Mouse (Mus musculus): ENCODE results near the gene Tsku. TPM values are rescaled to one million over a fixed set of nuclear protein-coding genes. Genes with fewer than 3 reads are reported as not detected.

Tsku gene
- polyA plus RNA-seq, 1 experiment from 2014 or later, result 6.5 TPM

DNA sequence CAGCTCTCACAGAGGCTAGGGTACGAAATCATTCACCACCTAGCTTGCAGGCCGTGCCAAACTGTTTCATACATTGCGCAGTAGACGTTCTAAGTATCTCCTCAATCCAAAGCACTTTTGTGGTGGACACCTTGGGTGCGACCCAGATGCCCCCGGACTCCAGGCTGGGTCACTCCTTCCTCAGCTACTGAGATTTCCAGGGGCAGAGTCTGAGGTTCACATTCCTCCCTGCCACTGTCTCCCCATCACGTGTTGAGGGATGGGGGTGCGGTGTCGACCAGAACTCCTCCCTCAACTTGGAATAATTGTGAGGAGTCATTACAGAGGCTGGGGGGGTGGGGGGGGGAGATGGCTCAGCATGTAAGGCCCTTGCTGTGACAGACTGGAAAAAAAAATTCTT is 28.5 kb upstream of the Tsku start:
- 77% methylated on average over 9 of the region's 9 CpGs for WGBS

DNA sequence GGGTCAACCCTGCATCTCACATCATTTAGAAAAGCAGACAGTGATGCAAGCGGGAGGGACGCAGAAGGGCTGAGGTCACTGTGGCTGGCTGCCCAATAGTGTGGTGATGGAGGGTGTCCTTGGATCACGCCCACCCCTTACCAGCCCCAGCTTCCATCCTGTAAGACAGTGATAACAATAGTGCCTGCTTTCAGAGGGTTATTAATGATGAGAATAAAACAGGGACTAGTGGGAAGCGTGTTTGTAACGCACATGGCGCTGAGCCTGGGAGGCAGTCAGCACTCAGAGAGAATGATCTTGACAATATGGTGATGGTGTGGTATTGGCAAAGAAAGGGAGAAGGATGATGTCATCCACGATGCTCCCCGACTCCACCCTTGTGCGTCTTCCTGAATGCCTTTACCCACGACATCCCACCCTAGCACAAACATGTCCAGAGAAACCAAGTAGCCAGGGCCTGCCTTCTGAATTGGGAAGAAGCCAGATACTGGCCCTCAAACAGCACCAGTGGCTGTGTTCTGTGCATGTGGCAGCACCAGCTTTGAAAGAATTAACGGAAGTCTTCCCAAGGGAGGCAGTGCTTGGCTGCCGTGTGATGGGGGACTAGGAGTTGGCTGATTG is 27.9 kb upstream of the Tsku start:
- Histone ChIP-seq H3K4me1 (ENCODE audit: control insufficient read depth in 2 of 2, insufficient read depth in 2 of 2, low read length in 2 of 2) (peaks cover 2 to 9% of the 10 kb centered on the region in 2 experiments; a peak in 3 of 4 replicates), H3K4me2 (ENCODE audit: low read length) (no peak overlapping the region), H3K9me3 (ENCODE audit: control insufficient read depth, low read length) (no peaks in the 10 kb centered on the region), H3K27me3 (ENCODE audit: control insufficient read depth, insufficient read depth, low read length) (no peaks in the 10 kb centered on the region), H3K36me3 (ENCODE audit: control insufficient read depth, insufficient read depth, low read length) (no peaks in the 10 kb centered on the region), H3K9ac (ENCODE audit: low read length) (no peak overlapping the region), H3K4me3 (ENCODE audit: control insufficient read depth in 1 of 2, insufficient read depth in 1 of 2, low read depth in 1 of 2, low read length in 2 of 2) (no peak overlapping the region), H3K27ac (replicated peaks in 1 of 2; ENCODE audit: control insufficient read depth in 1 of 2, insufficient read depth in 1 of 2, low read depth in 2 of 2, low read length in 2 of 2) (no peak overlapping the region)
- ATAC-seq (ENCODE audit: insufficient number of reproducible peaks, insufficient read depth, low FRiP score, low read depth), result no peak
- 69% methylated on average over 12 of the region's 12 CpGs for WGBS

More for the DNA sequence above, 28.5 kb upstream of the Tsku start:
- no peaks in the 10 kb centered on the region for H3K27me3 ChIP-seq (ENCODE audit: control insufficient read depth, insufficient read depth, low read length)
- no peak overlapping the region for H3K27ac ChIP-seq (replicated peaks in 1 of 2; ENCODE audit: control insufficient read depth in 1 of 2, insufficient read depth in 1 of 2, low read depth in 2 of 2, low read length in 2 of 2)
- H3K4me2 ChIP-seq (ENCODE audit: low read length), result no peak overlapping the region
- H3K9me3 ChIP-seq (ENCODE audit: control insufficient read depth, low read length), result no peaks in the 10 kb centered on the region
- peaks cover 0 to 6% of the 10 kb centered on the region in 2 experiments; a peak in 3 of 4 replicates for H3K4me1 ChIP-seq (ENCODE audit: control insufficient read depth in 2 of 2, insufficient read depth in 2 of 2, low read length in 2 of 2)
- no peaks in the 10 kb centered on the region for H3K36me3 ChIP-seq (ENCODE audit: control insufficient read depth, insufficient read depth, low read length)
- no peak overlapping the region for H3K4me3 ChIP-seq (ENCODE audit: control insufficient read depth in 1 of 2, insufficient read depth in 1 of 2, low read depth in 1 of 2, low read length in 2 of 2)
- no peak overlapping the region for H3K9ac ChIP-seq (ENCODE audit: low read length)
- no peak for ATAC-seq (ENCODE audit: insufficient number of reproducible peaks, insufficient read depth, low FRiP score, low read depth)

DNA sequence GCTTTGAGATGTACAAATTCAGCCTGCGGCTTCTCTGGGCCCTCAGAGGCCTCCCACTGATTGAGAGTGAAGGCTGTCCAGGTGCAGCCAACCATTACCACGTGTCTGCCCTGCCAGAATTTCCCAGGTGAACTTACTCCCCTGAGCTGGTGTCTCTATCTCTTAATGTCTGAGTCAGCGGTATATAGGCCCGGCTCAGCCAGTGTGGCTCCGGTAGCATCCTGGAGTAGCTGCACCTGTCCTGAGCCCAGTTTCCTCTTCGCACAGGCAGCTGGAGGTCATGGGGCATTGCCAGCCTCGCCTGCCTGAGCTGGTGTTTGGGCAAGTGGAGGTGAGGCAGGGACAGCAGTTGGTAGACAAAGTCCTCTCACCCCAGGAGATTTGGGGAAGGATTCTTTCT is 26.1 kb upstream of the Tsku start:
- H3K4me1 ChIP-seq (ENCODE audit: control insufficient read depth in 2 of 2, insufficient read depth in 2 of 2, low read length in 2 of 2), result peaks cover 17 to 23% of the 10 kb centered on the region in 2 experiments; a peak in 3 of 4 replicates
- 76% methylated on average over 7 of the region's 7 CpGs for whole genome bisulfite sequencing
- no peaks in the 10 kb centered on the region for H3K27me3 ChIP-seq (ENCODE audit: control insufficient read depth, insufficient read depth, low read length)
- H3K4me2 ChIP-seq (ENCODE audit: low read length), result no peak overlapping the region
- H3K36me3 ChIP-seq (ENCODE audit: control insufficient read depth, insufficient read depth, low read length), result no peaks in the 10 kb centered on the region
- no peaks in the 10 kb centered on the region for H3K9me3 ChIP-seq (ENCODE audit: control insufficient read depth, low read length)
- no peak overlapping the region for H3K27ac ChIP-seq (replicated peaks in 1 of 2; ENCODE audit: control insufficient read depth in 1 of 2, insufficient read depth in 1 of 2, low read depth in 2 of 2, low read length in 2 of 2)
- no peak for ATAC-seq (ENCODE audit: insufficient number of reproducible peaks, insufficient read depth, low FRiP score, low read depth)
- H3K4me3 ChIP-seq (ENCODE audit: control insufficient read depth in 1 of 2, insufficient read depth in 1 of 2, low read depth in 1 of 2, low read length in 2 of 2), result no peak overlapping the region
- no peak overlapping the region for H3K9ac ChIP-seq (ENCODE audit: low read length)

DNA sequence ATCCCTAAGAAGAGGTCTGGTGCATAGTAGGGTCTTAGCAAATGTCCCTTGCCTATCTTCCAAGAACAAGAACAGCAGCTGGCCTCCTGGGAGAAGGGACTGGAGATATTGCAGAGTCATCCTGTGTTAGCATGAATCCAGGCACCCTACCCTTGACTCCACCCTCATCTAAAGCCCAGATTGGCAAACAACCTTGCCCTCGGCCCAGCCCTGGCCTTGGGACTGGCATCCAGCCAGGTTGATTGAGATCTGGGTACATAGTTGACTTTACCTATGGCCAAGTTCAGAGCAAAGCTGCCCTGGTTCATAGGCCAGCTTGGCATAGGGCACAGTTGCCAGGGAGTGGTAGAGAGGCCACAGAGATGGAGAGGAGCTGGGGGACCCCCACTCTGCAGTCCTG is 24.0 kb upstream of the Tsku start:
- Histone ChIP-seq H3K36me3 (ENCODE audit: control insufficient read depth, insufficient read depth, low read length) (no peaks in the 10 kb centered on the region), H3K4me3 (ENCODE audit: control insufficient read depth in 1 of 2, insufficient read depth in 1 of 2, low read depth in 1 of 2, low read length in 2 of 2) (no peak overlapping the region), H3K9me3 (ENCODE audit: control insufficient read depth, low read length) (no peaks in the 10 kb centered on the region), H3K4me2 (ENCODE audit: low read length) (no peak overlapping the region), H3K27ac (replicated peaks in 1 of 2; ENCODE audit: control insufficient read depth in 1 of 2, insufficient read depth in 1 of 2, low read depth in 2 of 2, low read length in 2 of 2) (no peak overlapping the region), H3K27me3 (ENCODE audit: control insufficient read depth, insufficient read depth, low read length) (no peaks in the 10 kb centered on the region), H3K4me1 (ENCODE audit: control insufficient read depth in 2 of 2, insufficient read depth in 2 of 2, low read length in 2 of 2) (peaks cover 17 to 29% of the 10 kb centered on the region in 2 experiments; a peak in 3 of 4 replicates), H3K9ac (ENCODE audit: low read length) (no peak overlapping the region)
- ATAC-seq (ENCODE audit: insufficient number of reproducible peaks, insufficient read depth, low FRiP score, low read depth), result no peak
- 61% methylated on average over 1 of the region's 1 CpGs for WGBS

DNA sequence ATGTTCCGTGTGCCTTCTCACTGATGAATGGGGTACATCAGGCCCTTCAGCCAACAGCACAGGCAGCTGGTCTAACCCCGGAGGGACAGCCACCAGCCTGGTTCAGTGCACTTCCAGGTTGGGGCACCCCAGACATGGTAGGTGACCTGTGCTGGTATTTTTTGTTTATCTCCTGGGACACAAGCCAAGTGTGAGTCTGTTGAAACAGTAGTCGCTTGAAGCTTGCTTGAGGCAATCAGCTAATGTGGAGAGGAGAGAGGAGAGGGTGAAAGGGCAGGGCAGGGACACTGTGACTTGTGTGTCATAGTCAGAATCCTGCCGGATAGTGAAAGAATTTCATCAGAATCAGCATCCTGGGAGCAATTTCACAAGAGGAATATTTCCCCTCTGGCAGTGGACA is 22.2 kb upstream of the Tsku start:
- peaks cover 17 to 29% of the 10 kb centered on the region in 2 experiments; a peak in 3 of 4 replicates for H3K4me1 ChIP-seq (ENCODE audit: control insufficient read depth in 2 of 2, insufficient read depth in 2 of 2, low read length in 2 of 2)
- peak overlapping the region; percentile 23; the same call in 1 of the 2 replicates for H3K4me2 ChIP-seq (ENCODE audit: low read length)
- H3K4me3 ChIP-seq (ENCODE audit: control insufficient read depth in 1 of 2, insufficient read depth in 1 of 2, low read depth in 1 of 2, low read length in 2 of 2), result no peak overlapping the region
- 0 out of 2 replicates have a peak overlapping the region, but pooled peaks have one; percentile 8 for H3K9ac ChIP-seq (ENCODE audit: low read length)
- WGBS, result 14% methylated on average over 4 of the region's 4 CpGs
- peak overlapping the region; percentile 15 to 50 for H3K27ac ChIP-seq (replicated peaks in 1 of 2; ENCODE audit: control insufficient read depth in 1 of 2, insufficient read depth in 1 of 2, low read depth in 2 of 2, low read length in 2 of 2)
- no peaks in the 10 kb centered on the region for H3K27me3 ChIP-seq (ENCODE audit: control insufficient read depth, insufficient read depth, low read length)
- no peaks in the 10 kb centered on the region for H3K9me3 ChIP-seq (ENCODE audit: control insufficient read depth, low read length)
- ATAC-seq (ENCODE audit: insufficient number of reproducible peaks, insufficient read depth, low FRiP score, low read depth), result peak; percentile 38
- no peaks in the 10 kb centered on the region for H3K36me3 ChIP-seq (ENCODE audit: control insufficient read depth, insufficient read depth, low read length)

DNA sequence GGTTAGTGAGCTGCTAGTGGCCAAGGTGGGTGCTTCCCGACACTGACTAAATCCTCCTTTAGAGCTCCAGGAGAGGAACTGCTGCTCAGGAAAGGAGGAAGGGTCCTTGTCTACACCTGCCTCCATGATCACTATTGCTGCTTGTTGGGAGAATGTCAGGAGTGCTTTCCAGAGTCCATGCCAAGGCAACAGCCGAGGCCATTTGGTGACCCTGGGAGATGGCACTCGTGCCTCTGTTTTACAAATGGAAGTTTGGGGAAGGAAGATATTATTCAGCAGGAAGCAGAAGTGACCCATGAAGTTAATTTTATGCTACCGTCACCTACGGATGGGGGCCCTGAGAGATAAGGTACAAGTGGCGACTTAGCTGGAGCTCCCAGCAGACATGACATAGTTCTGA is 21.7 kb upstream of the Tsku start:
- H3K4me3 ChIP-seq (ENCODE audit: control insufficient read depth in 1 of 2, insufficient read depth in 1 of 2, low read depth in 1 of 2, low read length in 2 of 2), result no peak overlapping the region
- H3K9ac ChIP-seq (ENCODE audit: low read length), result no peak overlapping the region
- no peak for ATAC-seq (ENCODE audit: insufficient number of reproducible peaks, insufficient read depth, low FRiP score, low read depth)
- H3K27me3 ChIP-seq (ENCODE audit: control insufficient read depth, insufficient read depth, low read length), result no peaks in the 10 kb centered on the region
- H3K36me3 ChIP-seq (ENCODE audit: control insufficient read depth, insufficient read depth, low read length), result no peaks in the 10 kb centered on the region
- H3K9me3 ChIP-seq (ENCODE audit: control insufficient read depth, low read length), result no peaks in the 10 kb centered on the region
- peak overlapping the region; percentile 23; the same call in 1 of the 2 replicates for H3K4me2 ChIP-seq (ENCODE audit: low read length)
- H3K4me1 ChIP-seq (ENCODE audit: control insufficient read depth in 2 of 2, insufficient read depth in 2 of 2, low read length in 2 of 2), result peaks cover 17 to 29% of the 10 kb centered on the region in 2 experiments; a peak in 3 of 4 replicates
- peak overlapping the region; percentile 15 to 50; a peak in 3 of 4 replicates for H3K27ac ChIP-seq (replicated peaks in 1 of 2; ENCODE audit: control insufficient read depth in 1 of 2, insufficient read depth in 1 of 2, low read depth in 2 of 2, low read length in 2 of 2)
- WGBS, result 35% methylated on average over 6 of the region's 6 CpGs

DNA sequence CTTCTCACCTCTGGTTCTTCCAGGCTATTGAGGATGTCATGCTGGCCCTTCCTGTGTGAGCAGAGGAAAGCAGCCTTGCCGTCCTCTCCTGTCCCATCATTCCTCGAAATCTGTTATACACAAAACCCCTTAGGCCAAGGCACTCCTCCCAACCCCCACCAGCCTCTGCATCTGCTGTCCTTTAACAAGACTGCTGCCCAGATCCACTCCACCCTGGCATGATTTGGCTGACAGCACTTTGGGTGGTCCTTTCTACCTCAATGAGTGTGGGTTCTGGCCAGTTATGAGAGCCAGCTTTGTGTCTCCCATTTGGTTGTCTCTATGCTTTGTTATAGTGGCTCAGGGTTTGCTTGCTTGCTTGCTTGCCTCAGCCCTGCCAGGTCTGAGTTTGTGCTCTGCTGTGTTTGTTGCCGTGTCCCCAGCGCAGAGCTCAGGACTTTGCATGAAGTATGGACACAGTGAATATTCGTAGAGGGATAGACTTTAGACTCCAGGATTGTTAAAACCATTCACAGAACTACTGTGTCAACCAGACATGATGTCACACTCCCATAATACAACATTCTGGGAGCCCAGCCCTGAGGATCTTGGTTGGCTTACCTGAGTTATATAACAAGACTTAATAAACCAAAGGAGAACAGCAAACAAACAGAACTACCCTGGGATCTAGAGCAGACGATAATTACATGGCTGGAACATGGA is 19.2 kb upstream of the Tsku start:
- no peak overlapping the region for H3K4me2 ChIP-seq (ENCODE audit: low read length)
- WGBS, result 75% methylated on average over 6 of the region's 6 CpGs
- no peak for ATAC-seq (ENCODE audit: insufficient number of reproducible peaks, insufficient read depth, low FRiP score, low read depth)

More for the DNA sequence above, 19.2 kb upstream of the Tsku start:
- Histone ChIP-seq H3K9ac (ENCODE audit: low read length) (no peak overlapping the region), H3K4me3 (ENCODE audit: control insufficient read depth in 1 of 2, insufficient read depth in 1 of 2, low read depth in 1 of 2, low read length in 2 of 2) (no peak overlapping the region), H3K27me3 (ENCODE audit: control insufficient read depth, insufficient read depth, low read length) (no peaks in the 10 kb centered on the region), H3K36me3 (ENCODE audit: control insufficient read depth, insufficient read depth, low read length) (no peaks in the 10 kb centered on the region), H3K27ac (replicated peaks in 1 of 2; ENCODE audit: control insufficient read depth in 1 of 2, insufficient read depth in 1 of 2, low read depth in 2 of 2, low read length in 2 of 2) (no peak overlapping the region), H3K9me3 (ENCODE audit: control insufficient read depth, low read length) (no peaks in the 10 kb centered on the region), H3K4me1 (ENCODE audit: control insufficient read depth in 2 of 2, insufficient read depth in 2 of 2, low read length in 2 of 2) (peaks cover 17 to 29% of the 10 kb centered on the region in 2 experiments; a peak in 3 of 4 replicates)
